Mouse (Mus musculus) testis, adult 2 months (tissue): Measurements from ENCODE around the gene Zdhhc14.

Source experiments
- CTCF ChIP-seq: fragments of 200-500 bp; IDR thresholded peaks from 2 replicates; pipeline ENCODE4 v1.5.1; 2012; ENCODE audit warnings: low read depth, mild to moderate bottlenecking, inconsistent platforms, low read length, moderate library complexity; ENCODE audit not compliant: control insufficient read depth, insufficient read depth, insufficient replicate concordance
- POLR2A ChIP-seq: fragments of 200-500 bp; IDR thresholded peaks from 2 replicates; pipeline ENCODE4 v1.6.1; 2012; ENCODE audit warnings: low read depth, mild to moderate bottlenecking, inconsistent platforms, low read length, moderate library complexity; ENCODE audit not compliant: control insufficient read depth

- no peak for TF ChIP-seq POLR2A
- no peak for TF ChIP-seq CTCF
Observed at GRCm38 (mm10) chr17:5641436-5641835, 149.1 kb downstream of the Zdhhc14 start.
